Mouse (Mus musculus): ENCODE results near the gene Axin2. TPM values are rescaled to one million over a fixed set of nuclear protein-coding genes. Genes with fewer than 3 reads are reported as not detected.

The Axin2 gene
- polyA plus RNA-seq, 1 experiment, result 11.3 TPM

DNA sequence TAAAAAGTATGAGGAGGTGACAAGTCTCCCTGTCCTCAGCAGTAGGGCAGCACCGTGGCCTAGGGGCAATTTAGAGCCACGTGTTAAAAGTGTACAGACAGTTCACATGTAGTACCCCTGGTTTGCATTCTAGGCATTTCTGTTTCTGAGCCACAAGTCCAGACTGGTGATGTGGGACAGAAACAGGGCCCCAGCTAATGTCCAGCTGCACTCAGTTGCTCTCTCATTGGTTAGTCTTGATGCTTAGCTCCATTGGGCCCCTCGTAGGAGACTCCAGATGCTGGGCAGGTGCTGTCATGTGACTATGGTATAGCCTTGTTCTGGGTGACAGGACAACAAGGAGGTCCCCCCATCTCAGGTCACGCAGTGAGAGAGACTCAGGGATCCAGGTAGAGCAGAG is 9.0 kb downstream of the Axin2 start:
- DNase-seq (ENCODE audit: low spot score), result no peak

DNA sequence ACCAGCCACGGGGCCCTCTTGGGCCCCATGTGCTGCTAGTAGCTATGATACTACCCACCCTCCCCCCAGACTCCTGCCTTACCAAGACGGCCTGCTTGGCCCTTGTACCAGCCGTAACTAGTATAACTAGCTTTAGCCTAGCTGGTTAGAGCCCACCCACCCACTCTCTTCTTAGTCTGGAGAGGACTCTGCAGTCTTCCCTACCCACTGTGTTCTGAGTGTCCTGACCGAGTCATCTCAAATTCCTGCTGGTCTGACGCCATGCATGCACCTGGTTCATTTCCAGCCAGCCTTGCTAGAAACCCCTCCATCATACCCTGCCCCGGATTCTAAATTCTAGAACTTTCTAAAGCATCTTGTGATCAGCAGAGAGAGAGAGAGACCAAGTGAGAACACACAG is 9.6 kb downstream of the Axin2 start:
- DNase-seq (ENCODE audit: low spot score), result no peak

DNA sequence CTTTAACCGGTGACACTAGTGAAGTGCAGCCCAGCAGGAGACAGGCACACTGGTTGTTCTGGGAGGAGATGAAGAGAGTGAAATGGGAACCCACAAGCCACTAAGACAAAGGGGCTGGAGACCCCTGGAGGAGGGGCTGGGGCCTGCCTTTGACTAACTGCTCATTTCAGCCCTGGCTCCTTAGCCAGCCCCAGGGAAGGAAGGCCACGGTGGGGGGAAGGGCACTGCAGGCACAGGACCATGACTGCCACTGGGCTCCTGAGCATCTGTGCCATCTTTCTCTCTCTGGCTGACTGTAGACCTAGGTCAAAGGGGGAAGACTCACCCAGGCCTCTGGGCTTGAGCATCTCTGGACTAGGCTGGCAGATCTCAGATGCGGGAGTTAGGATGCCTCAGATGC is 10.5 kb downstream of the Axin2 start:
- DNase-seq (ENCODE audit: low spot score), result no peak

DNA sequence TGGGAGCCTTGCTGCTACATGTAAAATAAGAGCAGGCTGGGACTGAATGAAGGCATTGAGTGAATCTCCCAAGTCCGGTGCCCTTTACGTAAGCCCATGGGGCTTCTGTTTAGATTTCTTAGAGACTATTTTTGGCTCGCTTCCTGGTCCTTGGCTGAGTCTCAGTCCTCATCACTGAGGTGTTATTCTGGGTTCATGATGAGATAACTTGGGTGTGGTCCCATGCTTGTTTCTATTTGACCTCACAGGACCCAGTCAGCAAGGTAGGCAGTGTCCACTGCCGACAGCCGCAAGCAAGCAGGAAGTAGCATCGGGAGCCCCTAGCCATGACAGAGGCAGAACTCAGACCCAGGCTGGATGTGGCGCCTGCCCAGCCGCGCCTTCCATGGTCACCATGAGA is 13.7 kb downstream of the Axin2 start:
- peak; percentile 11 for DNase-seq (ENCODE audit: low spot score)

DNA sequence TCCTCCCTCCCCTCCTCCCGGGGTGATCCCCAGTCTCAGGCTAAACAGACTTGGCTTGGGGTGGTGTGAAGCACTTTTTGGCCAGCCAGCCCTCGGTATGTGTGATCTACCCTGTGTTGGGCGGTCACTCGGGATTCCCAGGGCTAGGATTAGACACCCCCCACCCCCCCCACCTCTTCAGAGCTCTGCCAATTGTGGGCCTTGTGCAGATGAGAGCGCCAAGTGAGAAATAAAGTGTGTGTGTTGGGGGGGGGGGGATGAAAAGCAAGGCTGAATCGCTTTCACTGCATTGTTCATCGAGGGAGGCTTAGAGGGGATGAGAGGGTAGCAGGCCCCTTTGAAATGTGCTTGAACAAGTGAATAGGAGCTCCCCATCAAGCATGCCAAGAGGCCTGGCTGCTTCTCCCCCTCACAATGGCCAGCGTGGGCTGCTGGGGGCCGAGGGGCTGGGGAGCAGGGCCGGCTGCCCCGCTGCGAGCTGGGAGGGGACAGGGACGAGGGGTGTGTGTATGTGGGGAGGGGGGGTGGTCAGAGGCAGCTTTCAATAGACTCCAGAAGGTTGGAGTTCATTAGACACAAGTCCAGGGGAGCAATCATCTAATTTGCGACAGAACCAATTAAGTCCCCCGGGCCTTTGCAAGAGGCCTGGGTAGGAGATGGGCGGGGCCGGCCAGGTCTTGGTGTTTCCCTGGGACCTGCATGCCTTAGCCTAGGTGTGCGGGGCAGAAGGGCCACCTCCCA is 15.1 kb downstream of the Axin2 start:
- DNase-seq (ENCODE audit: low spot score), result no peak

DNA sequence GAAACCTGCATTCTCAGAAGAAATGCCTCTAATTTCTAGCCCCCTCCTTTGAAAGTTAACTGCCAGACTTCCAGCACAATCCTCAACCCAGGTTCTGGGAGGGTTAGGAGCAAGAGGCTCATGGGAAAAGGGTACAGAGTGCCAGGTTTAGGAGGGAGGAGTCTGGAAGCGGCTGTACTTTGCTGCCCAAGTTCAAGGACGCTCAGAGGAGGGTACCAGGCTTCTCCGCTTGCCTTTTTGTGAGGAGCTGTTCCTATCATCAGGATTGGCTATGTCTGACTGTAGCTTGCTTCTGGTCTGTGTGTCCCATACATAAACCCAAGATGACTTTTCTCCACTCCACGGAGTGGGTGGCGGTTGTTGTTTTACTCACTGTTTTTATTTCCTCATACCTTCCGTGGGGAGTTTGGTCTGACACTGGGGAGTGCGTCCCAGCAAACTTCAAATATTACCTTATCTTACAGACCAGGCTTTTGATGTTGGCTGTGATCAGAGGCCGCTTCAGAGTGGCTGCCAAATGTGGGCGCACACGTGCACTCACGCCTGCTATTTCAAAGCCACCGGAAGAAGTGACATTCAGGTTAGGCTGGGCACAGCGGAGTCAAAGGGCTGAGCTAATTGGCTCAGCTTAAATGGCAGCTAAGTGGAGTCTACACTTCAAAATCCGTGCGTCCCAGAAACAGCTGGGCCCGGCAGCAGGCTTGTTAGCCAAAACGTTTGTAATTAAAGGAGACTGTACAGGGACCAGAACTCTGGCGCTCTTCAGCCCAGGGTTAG is 16.1 kb downstream of the Axin2 start:
- no peak for DNase-seq (ENCODE audit: low spot score)

DNA sequence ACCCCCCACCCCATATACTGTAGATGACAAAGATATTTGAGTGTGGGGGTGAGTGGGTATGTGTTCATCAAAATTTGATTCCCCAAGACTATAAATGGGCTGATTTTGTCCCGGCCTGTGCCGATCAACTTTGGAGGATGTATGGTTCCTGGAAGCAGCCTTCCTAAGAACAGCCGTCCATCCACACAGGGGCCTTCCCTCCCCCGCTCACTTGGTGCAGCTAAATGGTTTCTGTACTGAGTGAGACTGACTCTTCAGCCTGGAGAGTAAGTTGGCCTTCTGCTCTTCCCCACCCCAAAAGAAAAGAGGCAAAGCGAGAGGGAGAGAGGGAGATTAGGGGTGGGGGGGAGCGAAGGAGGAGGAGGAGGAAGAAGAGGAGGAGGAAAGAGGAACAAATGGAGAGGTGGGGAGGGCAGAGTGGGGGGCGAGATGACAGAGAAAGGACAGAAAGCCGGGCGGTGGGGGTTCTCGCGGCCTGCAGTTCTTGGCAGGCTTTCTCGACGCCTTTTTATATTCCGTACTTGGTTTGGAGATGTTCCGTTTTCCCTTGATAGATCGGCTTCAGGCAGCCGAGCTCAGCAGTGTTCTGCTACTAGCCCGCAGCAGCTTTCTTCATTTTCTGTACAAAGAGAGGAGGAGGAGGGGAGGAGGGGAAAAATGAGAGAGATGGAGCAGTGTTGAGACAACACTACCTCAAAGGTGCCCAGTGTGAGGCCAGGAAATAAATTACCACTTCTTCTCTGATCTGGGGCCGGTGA is 20.7 kb downstream of the Axin2 start:
- DNase-seq (ENCODE audit: low spot score), result no peak

DNA sequence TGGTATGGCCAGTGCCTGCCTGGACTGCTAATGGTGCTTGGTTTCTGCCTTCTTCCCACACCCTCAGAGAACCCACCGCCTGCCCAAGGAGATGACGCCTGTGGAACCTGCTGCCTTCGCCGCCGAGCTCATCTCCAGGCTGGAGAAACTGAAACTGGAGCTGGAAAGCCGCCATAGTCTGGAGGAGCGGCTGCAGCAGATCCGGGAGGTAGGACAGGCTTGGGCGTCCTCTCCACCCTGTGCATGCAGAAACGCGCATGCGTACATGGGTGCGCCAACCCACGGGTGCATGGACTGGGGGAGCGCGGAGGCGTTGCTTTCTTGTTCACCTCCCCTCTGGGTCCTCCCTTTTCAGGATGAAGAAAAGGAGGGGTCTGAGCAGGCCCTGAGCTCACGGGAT is 21.7 kb downstream of the Axin2 start:
- DNase-seq (ENCODE audit: low spot score), result no peak

DNA sequence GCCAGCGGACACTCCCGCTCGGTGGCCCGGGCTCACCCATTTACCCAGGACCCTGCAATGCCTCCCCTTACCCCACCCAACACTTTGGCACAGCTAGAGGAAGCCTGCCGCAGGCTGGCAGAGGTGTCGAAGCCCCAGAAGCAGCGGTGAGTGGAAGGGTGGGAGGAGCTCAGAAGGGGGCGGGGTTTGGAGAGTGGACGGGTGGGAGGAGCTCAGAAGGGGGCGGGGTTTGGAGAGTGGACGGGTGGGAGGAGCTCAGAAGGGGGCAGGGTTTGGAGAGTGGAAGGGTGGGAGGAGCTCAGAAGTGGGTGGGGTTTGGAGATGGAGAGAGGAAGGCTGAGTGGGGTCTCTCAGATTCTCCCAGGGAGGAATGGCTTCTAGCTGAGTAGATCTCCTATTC is 23.6 kb downstream of the Axin2 start:
- no peak for DNase-seq (ENCODE audit: low spot score)

DNA sequence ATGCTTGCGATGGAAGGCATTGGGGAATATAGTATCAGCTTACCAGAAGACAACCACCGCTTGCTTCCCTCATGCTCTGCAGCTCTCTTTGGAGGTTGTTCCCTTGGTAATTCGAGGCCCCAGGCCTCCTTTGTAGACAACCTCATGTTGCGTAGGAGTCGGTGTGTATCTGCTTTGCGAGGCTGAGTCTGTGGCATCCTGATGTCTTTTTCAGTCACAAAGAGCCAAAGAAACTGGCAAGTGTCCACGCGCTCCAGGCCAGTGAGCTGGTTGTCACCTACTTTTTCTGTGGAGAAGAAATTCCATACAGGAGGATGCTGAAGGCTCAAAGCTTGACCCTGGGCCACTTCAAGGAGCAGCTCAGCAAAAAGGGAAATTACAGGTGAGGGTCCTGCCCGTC is 25.5 kb downstream of the Axin2 start:
- DNase-seq (ENCODE audit: low spot score), result no peak

DNA sequence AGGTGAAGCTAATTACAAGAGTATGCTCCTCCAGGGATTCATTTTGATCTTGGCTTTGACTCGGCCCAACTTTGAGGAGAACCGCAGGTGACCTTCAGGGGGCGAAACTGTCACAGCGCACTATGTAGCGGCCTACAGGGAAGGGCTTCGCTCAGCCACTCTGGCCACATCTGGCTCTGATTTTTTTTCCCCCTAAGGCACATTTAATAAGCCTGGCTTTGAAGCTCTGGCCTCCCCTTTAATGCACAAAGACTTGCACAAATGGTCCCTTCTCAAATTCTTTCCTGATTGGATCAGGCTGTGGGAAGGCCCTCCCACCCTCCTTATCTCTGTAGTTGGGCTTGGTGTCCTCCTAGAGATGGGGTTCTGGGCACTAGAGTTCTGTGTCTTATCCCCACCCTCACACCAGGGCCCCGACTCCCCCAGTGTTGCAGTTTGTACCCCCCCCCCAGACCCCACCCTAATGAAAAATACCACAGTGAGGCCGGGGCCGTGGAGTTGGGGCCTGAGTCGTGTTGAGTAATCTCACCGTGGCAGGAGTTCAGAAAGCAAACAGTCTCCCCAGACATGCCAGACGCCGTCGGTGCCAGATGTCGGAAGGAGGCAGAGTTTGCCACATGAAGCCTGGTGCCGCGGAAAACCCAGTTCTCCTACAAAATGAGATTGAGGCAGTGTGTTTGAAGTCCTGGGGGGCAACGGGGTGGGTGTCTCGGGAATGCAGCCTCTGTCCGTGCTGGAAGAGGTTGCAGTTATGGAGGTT is 27.5 kb downstream of the Axin2 start:
- DNase-seq (ENCODE audit: low spot score), result no peak

DNA sequence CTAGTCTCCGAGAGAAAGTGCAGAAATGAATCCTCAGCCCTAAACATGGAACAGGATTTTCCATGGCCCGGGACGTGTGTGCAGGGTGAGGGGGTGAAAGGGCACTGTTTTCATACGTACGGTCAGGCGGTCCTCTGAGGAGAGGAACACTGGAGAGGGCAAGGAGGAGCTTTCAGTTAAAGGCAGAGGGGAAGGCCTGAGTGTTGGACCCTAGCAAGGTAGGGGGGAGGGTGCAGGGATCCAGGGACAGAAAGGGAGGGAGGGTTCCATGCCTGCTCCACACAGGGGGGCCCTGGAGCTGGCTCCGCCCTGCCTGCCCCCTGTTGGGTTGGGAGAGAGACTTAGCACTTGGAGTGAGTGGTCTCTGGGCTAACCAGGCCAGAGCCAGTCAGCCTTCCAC is 28.4 kb downstream of the Axin2 start:
- DNase-seq (ENCODE audit: low spot score), result no peak

DNA sequence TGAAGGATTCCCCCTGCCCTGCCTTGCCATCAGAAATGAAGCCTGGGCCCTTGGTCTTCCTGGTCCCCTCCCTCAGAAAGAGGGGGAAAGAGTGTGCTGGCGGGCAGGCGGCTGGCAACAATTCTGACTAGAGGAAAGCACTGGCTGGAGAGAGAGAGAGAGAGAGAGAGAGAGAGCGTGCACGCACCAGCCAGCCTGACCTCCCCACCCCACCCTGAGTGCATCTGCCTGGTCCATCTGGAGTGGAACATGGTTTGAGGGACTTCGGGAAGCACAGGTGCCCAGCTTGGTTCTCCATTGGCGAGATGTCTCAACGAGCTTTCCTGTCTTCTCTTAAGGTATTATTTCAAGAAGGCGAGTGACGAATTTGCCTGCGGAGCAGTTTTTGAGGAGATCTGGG is 28.8 kb downstream of the Axin2 start:
- no peak for DNase-seq (ENCODE audit: low spot score)

DNA sequence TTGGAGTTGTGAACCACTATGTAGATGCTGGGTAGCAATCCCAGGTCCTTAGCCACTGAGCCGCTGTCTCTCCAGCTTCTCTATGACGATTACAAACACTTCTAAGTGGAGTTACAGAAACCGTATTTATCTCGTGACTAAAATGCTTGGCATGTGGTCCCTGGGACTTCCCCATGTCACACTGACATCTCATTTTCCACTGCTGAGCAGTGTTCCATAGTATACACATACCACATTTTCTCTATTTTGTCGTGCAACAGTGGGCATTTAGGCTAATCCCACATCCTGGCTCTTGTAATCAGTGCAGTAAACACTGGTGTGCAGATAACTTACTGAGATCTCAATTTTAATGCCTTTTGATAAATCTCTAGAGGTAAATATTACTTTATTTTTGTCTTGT is 32.2 kb downstream of the Axin2 start:
- DNase-seq (ENCODE audit: low spot score), result no peak

DNA sequence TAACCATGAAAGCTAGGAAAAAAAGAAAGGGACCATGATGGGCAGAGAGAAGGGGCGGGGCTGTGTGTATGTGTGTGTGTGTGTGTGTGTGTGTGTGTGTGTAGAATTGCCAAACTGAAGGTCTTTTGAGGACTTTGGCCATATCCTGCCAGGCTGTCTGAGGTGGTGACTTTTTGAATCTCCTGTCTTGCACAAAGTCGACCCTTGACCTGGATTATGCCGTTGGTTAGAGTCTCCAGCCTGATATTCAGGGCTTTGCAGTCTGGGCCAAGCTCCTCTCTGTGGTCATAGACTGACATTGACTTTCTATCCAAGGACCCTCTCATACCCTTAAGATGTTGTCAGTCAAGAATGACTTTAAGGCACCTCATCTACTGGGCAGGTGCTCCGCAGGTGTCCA is 35.8 kb downstream of the Axin2 start:
- no peak for DNase-seq (ENCODE audit: low spot score)

DNA sequence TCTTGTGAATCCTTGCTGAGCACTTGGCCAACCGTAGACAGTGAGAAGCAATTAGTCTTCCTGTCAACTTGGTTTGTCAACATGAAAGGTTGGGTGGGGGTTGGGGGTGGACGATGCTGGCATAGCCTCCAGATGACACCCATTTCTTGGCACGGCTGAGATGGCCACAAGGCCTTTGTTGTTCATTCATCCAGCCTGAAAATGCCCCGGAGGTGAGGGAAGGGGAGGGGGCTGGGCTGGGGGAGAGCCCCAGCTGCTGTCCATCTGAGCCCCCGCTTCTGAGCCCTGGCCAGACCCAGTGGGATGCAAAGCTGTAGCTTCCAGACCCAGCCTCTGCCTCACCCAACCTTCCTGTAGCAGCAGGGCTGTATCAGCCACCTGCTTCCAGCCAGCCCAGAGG is 38.2 kb downstream of the Axin2 start:
- DNase-seq (ENCODE audit: low spot score), result no peak

DNA sequence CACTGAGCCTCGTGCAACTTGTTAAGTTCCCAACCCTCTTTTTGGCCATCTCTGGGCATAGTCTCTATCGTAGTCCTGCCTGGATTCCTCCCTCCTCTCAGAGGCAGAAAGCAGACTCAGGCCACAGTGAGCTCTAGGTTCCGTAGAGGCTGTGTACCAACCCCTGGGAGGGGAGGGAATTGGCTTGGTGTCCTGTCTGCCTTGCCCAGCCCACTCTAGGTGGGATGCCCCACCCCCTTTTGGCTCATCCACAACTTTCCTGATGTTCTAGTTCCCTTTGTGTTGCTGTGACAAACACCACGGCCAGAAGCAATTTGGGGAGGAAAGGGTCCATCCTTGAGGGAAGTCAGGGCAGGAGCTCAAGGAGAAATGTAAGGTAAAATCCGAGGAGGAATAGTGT is 39.0 kb downstream of the Axin2 start:
- DNase-seq (ENCODE audit: low spot score), result no peak

DNA sequence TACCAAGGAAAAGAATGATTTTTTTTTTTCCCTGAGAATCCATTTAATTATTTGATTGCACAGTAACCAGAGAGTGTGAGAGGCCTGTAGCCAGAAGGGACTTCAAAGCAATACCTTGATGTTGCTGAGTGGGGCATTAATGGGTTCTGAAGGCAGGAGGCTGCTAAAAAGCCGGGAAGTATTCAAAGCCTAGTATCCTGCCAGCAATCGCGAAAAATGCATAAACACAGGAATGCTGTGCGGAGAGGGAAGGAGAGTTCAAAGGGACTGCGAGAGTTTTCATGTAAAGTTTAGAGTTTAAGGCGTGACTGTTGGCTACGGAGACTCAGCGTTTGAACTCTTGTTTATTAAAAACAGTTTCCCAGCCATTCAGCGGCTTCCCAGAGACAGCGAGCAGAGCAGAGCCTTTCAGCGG is 41.5 kb downstream of the Axin2 start:
- DNase-seq (ENCODE audit: low spot score), result no peak

DNA sequence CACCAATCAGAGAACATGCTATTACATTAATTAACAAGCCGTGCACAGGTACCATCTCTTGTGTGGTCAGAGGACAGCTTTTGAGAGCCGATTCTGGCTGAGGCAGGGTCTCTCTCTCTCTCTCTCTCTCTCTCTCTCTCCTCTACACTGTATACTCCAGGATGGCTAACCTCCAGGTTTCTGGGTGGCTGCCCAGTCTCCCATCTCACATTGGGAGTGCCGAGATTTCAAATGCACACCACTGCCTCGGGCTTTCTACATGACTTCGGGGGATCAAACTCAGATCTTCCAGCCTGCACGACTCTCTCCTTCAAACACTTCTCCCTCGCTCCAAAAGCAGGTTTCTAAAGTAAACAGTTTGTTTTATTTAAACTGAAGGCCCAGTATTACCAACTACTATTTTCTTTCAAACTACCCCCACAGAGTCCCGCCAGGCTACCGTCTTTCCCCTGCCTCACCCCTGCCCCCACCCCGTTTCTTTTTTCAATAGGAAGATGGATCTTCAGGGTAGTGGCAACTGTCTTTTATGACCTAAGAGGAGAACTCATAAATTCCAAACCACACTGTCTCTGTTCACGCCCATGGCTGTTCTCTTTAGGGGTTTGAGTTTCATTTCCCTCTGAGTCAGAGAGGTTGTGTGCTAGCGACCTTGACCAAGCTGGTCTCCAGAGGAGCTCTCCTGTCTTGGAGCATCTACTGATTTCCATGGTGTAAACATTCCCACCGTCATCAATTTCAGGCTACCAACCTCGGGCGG is 43.5 kb downstream of the Axin2 start:
- DNase-seq (ENCODE audit: low spot score), result no peak

DNA sequence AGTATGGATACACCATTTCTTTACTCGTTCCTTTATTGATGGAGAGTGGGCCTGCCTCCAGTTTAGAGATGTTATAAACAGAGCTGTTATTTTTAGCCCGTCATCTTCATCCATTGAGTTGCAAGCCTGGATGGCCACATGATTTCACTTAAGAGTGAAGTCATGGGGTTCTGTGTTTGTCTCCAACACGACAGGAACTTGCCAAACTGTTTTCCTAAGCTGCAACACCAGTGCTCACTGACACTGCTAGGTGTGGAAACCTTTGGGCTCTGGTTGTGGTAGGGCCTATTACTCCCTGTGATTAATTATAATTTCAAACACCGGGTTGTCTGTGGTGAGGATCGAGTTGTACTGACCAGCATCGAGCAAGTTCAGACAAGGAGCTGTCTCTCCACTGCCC is 45.6 kb downstream of the Axin2 start:
- no peak for DNase-seq (ENCODE audit: low spot score)

DNA sequence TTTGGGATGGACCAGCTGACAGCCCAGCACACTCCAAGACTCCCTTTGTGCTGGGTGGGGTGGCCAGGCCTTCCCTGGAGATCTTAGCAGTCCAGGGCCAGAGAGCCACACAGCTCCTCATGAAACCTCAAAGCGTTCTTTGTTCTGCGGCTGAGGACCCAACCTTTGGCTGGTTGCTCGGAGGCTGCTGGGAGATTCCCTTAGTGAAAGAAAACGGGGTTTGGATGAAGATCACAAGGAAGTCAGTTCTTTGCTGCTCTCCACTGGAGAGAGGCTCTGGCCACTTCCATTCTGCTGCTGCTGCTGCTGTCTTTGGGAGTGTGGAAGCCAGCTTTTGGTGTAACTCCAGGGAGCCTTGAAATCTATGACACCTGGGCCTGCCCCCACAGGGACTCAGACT is 53.3 kb downstream of the Axin2 start:
- DNase-seq (ENCODE audit: low spot score), result no peak
